Mouse (Mus musculus): Measurements from ENCODE around the gene Fastk.

GRCm38 (mm10) chr5:24481647-24482046 is 36.6 kb upstream of the Fastk start:
- TF ChIP-seq CTCF (conservative IDR thresholded peaks at IDR 0.05; ENCODE audit: insufficient read depth, insufficient read length, low read depth, low read length) (peak; percentile 73), POLR2A (IDR thresholded peaks at IDR 0.05; ENCODE audit: low read depth, low read length) (no peak)

Data from kidney, adult 2 months (tissue).